Mouse (Mus musculus): ENCODE results near the gene Aebp2. TPM values are rescaled to one million over a fixed set of nuclear protein-coding genes. Genes with fewer than 3 reads are reported as not detected.
A peak's percentile ranks its signal among the peaks of the same experiment; 100 is the strongest.
"Not testable (repeated sequence)": the region's sequence is repeated elsewhere in the genome, so short reads cannot be mapped to it uniquely, and the experiment has no call there.

Gene Aebp2
- total and polyA plus RNA-seq, 3 experiments, result 25.9 to 42.0 (median 32.5) TPM

- TF ChIP-seq KAT2A (conservative IDR thresholded peaks at IDR 0.05; ENCODE audit: low read depth, low read length) (no peak), ZC3H11A (IDR thresholded peaks at IDR 0.05; ENCODE audit: low read depth, low read length) (no peak), USF2 (IDR thresholded peaks at IDR 0.05; ENCODE audit: borderline replicate concordance in 1 of 2, insufficient read depth in 1 of 2, low read depth in 1 of 2, low read length in 2 of 2) (no peak), ZKSCAN1 (IDR thresholded peaks at IDR 0.05; ENCODE audit: low read depth, low read length) (no peak), POLR2A (IDR thresholded peaks at IDR 0.05; ENCODE audit: control insufficient read depth in 1 of 2, insufficient read depth in 1 of 2, low read depth in 1 of 2, low read length in 2 of 2, poor library complexity in 1 of 2) (no peak), TBP (IDR thresholded peaks at IDR 0.05; ENCODE audit: low read depth, low read length) (no peak), POLR2AphosphoS2 (IDR thresholded peaks at IDR 0.05; ENCODE audit: low read length) (no peak), MYB (IDR thresholded peaks at IDR 0.05; ENCODE audit: low read depth, low read length) (no peak), MYC (IDR thresholded peaks at IDR 0.05; ENCODE audit: low read depth, low read length) (no peak), HCFC1 (IDR thresholded peaks at IDR 0.05; ENCODE audit: low read depth, low read length) (no peak)
- Histone ChIP-seq H3K4me3 (ENCODE audit: control insufficient read depth in 1 of 2, insufficient read depth in 1 of 2, low read depth in 2 of 2, low read length in 2 of 2) (no peak overlapping the region), H3K36me3 (ENCODE audit: control insufficient read depth in 1 of 2, insufficient read depth in 2 of 2, low read length in 2 of 2) (no peaks in the 10 kb centered on the region; a peak in 1 of 4 replicates), H3K9ac (ENCODE audit: control insufficient read depth, low read depth, low read length, poor library complexity, severe bottlenecking) (no peak overlapping the region), H3K9me3 (replicated peaks; ENCODE audit: insufficient read depth, low read length) (no peaks in the 10 kb centered on the region), H3K79me2 (ENCODE audit: control insufficient read depth, insufficient read depth, low read length, poor library complexity) (no peaks in the 10 kb centered on the region), H3K27ac (ENCODE audit: control insufficient read depth, low read depth, low read length) (no peak overlapping the region), H3K27me3 (ENCODE audit: control insufficient read depth in 1 of 2, insufficient read depth in 2 of 2, low read length in 2 of 2) (no peaks in the 10 kb centered on the region), H3K4me1 (ENCODE audit: control insufficient read depth in 1 of 2, insufficient read depth in 2 of 2, low read length in 2 of 2) (0 out of 4 replicates have a peak, but pooled peaks cover 0 to 4% of the 10 kb centered on the region in 2 experiments)
- no peak for DNase-seq (ENCODE audit: low read depth, low spot score)
Measured at GRCm38 (mm10) chr6:140599337-140599736, 23.1 kb upstream of the Aebp2 start.

GRCm38 (mm10) chr6:140600671-140601070, 21.8 kb upstream of the Aebp2 start:
- peak; percentile 74 for TF ChIP-seq ZNF384 (IDR thresholded peaks at IDR 0.05; ENCODE audit: low read depth, low read length)

GRCm38 (mm10) chr6:140601175-140601574, 21.3 kb upstream of the Aebp2 start:
- no peak overlapping the region for H3K9ac ChIP-seq (ENCODE audit: control insufficient read depth, low read depth, low read length, poor library complexity, severe bottlenecking)
- no peaks in the 10 kb centered on the region; a peak in 1 of 4 replicates for H3K27me3 ChIP-seq (ENCODE audit: control insufficient read depth in 1 of 2, insufficient read depth in 2 of 2, low read length in 2 of 2)
- H3K27ac ChIP-seq (ENCODE audit: control insufficient read depth, low read depth, low read length), result no peak overlapping the region
- H3K4me1 ChIP-seq (ENCODE audit: control insufficient read depth in 1 of 2, insufficient read depth in 2 of 2, low read length in 2 of 2), result 0 out of 4 replicates have a peak, but pooled peaks cover 0 to 4% of the 10 kb centered on the region in 2 experiments
- no peak overlapping the region for H3K4me3 ChIP-seq (ENCODE audit: control insufficient read depth in 1 of 2, insufficient read depth in 1 of 2, low read depth in 2 of 2, low read length in 2 of 2)
- no peak for DNase-seq (ENCODE audit: low read depth, low spot score)
- H3K36me3 ChIP-seq (ENCODE audit: control insufficient read depth in 1 of 2, insufficient read depth in 2 of 2, low read length in 2 of 2), result no peaks in the 10 kb centered on the region; a peak in 1 of 4 replicates
- TF ChIP-seq CTCF (IDR thresholded peaks at IDR 0.05 in 2 of 3, conservative IDR thresholded peaks at IDR 0.05 in 1 of 3; ENCODE audit: control insufficient read depth in 1 of 3, insufficient read depth in 1 of 3, low read depth in 2 of 3, low read length in 3 of 3, poor library complexity in 1 of 3, severe bottlenecking in 1 of 3) (no peak), JUND (IDR thresholded peaks at IDR 0.05; ENCODE audit: low read depth, low read length) (no peak), HCFC1 (IDR thresholded peaks at IDR 0.05; ENCODE audit: low read depth, low read length) (no peak), KAT2A (conservative IDR thresholded peaks at IDR 0.05; ENCODE audit: low read depth, low read length) (no peak), ZKSCAN1 (IDR thresholded peaks at IDR 0.05; ENCODE audit: low read depth, low read length) (no peak), TAL1 (IDR thresholded peaks at IDR 0.05; ENCODE audit: low read length) (no peak), EP300 (IDR thresholded peaks at IDR 0.05; ENCODE audit: low read depth in 1 of 2, low read length in 2 of 2) (no peak), CHD2 (IDR thresholded peaks at IDR 0.05; ENCODE audit: low read length) (no peak), RCOR1 (IDR thresholded peaks at IDR 0.05; ENCODE audit: low read depth, low read length) (no peak), RAD21 (IDR thresholded peaks at IDR 0.05; ENCODE audit: low read depth, low read length) (no peak), ZC3H11A (IDR thresholded peaks at IDR 0.05; ENCODE audit: low read depth, low read length) (no peak), MAZ (IDR thresholded peaks at IDR 0.05; ENCODE audit: low read depth, low read length) (no peak), E2F4 (IDR thresholded peaks at IDR 0.05; ENCODE audit: borderline replicate concordance, low read depth, low read length) (no peak), MXI1 (IDR thresholded peaks at IDR 0.05; ENCODE audit: low read depth, low read length) (no peak)
- no peaks in the 10 kb centered on the region for H3K9me3 ChIP-seq (replicated peaks; ENCODE audit: insufficient read depth, low read length)
- no peaks in the 10 kb centered on the region for H3K79me2 ChIP-seq (ENCODE audit: control insufficient read depth, insufficient read depth, low read length, poor library complexity)

More at GRCm38 (mm10) chr6:140600671-140601070, 21.8 kb upstream of the Aebp2 start:
- H3K79me2 ChIP-seq (ENCODE audit: control insufficient read depth, insufficient read depth, low read length, poor library complexity); DNase-seq (ENCODE audit: low read depth, low spot score); H3K4me3 ChIP-seq (ENCODE audit: control insufficient read depth in 1 of 2, insufficient read depth in 1 of 2, low read depth in 2 of 2, low read length in 2 of 2); H3K27ac ChIP-seq (ENCODE audit: control insufficient read depth, low read depth, low read length); H3K27me3 ChIP-seq (ENCODE audit: control insufficient read depth in 1 of 2, insufficient read depth in 2 of 2, low read length in 2 of 2); H3K9me3 ChIP-seq (replicated peaks; ENCODE audit: insufficient read depth, low read length); H3K4me1 ChIP-seq (ENCODE audit: control insufficient read depth in 1 of 2, insufficient read depth in 2 of 2, low read length in 2 of 2); H3K9ac ChIP-seq (ENCODE audit: control insufficient read depth, low read depth, low read length, poor library complexity, severe bottlenecking); H3K36me3 ChIP-seq (ENCODE audit: control insufficient read depth in 1 of 2, insufficient read depth in 2 of 2, low read length in 2 of 2): not testable (repeated sequence)

All from MEL (cell line).